Mouse (Mus musculus): ENCODE results near the gene Krtap19-1. TPM values are rescaled to one million over a fixed set of nuclear protein-coding genes. Genes with fewer than 3 reads are reported as not detected.

Krtap19-1 gene
- polyA plus RNA-seq, 1 experiment, result not detected

DNA sequence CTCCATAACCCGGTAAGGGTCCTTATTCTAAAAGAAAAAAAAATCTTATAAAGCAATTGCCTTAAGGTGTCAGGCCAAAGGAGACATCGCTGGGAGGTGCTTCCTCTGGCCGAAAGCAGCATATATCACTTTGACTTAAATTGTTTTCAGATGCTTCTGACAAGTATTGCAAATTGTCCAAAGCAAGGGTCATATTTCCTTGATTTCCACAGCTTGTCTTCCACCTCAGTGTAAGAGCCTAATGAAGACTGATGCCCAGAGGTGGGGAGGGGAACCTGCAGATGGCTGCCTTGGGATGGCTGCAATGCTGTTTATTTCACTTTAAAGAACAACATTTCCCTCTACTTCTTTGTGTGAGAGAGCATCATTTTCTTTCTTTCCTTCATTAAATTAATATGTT lies 42.2 kb downstream of the Krtap19-1 start:
- Histone ChIP-seq H3K4me3 (ENCODE audit: insufficient read depth, low read length) (no peak overlapping the region), H3K4me1 (ENCODE audit: control insufficient read depth, insufficient read depth, low read length) (no peaks in the 10 kb centered on the region), H3K27ac (ENCODE audit: insufficient read depth, low read depth, low read length) (no peak overlapping the region)
- TF ChIP-seq CTCF (IDR thresholded peaks at IDR 0.05; ENCODE audit: low read depth, low read length), result no peak
- no peak for TF ChIP-seq POLR2A (IDR thresholded peaks at IDR 0.05; ENCODE audit: borderline replicate concordance, low read depth, low read length)

DNA sequence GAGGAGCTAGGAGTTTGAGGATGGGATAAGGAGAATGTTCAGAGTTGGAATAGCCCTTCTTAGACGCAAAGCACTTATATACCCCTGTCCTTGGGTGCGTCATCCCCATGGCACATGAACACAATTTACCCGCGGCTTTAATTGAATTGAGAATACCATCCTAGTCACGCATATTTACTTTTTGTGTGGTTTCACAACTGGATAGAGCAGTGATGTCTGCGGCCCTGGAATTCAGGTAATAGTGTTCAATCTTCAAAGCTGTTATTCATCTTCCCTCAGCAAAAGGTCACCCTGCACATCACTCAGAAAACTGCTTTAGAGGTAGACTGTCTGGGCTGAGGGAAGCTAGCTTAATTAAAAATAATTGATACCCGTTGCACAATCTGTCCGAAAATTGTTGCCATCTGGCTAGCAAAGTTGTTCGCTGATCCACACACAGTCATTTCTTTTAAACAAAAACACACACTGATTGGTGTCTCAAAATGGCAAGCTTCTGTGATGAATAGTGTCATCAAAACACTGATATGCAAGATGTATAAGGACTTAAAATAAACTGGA lies 43.0 kb downstream of the Krtap19-1 start, which contains the start of gene Krtap14:
TSS of gene Krtap14 (minus strand) at position 51 of the 558 bp plus-strand sequence.
- no peak within 1 kb of the TSS for H3K4me3 ChIP-seq (ENCODE audit: insufficient read depth, low read length)
- H3K4me1 ChIP-seq (ENCODE audit: control insufficient read depth, insufficient read depth, low read length), result no peaks in the 10 kb centered on the region
- no peak within 1 kb of the TSS for H3K27ac ChIP-seq (ENCODE audit: insufficient read depth, low read depth, low read length)
- no peak for TF ChIP-seq POLR2A (IDR thresholded peaks at IDR 0.05; ENCODE audit: borderline replicate concordance, low read depth, low read length)
- no peak for TF ChIP-seq CTCF (IDR thresholded peaks at IDR 0.05; ENCODE audit: low read depth, low read length)

- no peaks in the 10 kb centered on the region for H3K4me1 ChIP-seq (ENCODE audit: control insufficient read depth, insufficient read depth, low read length)
- H3K4me3 ChIP-seq (ENCODE audit: insufficient read depth, low read length), result no peak overlapping the region
- TF ChIP-seq CTCF (IDR thresholded peaks at IDR 0.05; ENCODE audit: low read depth, low read length) (no peak), POLR2A (IDR thresholded peaks at IDR 0.05; ENCODE audit: borderline replicate concordance, low read depth, low read length) (no peak)
- H3K27ac ChIP-seq (ENCODE audit: insufficient read depth, low read depth, low read length), result no peak overlapping the region
Measured at GRCm38 (mm10) chr16:88823736-88824135, 45.5 kb downstream of the Krtap19-1 start.

DNA sequence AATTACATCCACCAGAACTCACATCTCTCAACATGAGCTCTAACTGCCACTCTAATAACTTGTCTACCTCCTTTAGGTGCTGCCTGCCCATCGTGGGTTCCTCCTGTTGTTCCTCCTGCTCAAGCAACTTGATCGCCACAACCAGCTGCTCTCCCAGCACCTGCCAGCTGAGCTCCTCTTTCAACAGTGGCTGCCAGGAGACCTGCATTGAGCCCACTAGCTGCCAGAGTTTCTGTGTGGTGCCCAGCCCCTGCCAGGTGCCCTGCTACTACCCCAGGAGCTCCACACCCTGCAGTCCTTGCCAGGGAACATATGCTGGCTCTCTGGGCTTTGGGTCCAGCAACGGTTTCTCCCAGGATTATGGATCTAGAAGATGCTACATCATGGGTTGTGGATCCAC lies 49.1 kb downstream of the Krtap19-1 start, which contains the start of gene Krtap15:
TSS of gene Krtap15 (plus strand) at position 150 of the 400 bp plus-strand sequence.
- no peak for TF ChIP-seq POLR2A (IDR thresholded peaks at IDR 0.05; ENCODE audit: borderline replicate concordance, low read depth, low read length)
- no peak for TF ChIP-seq CTCF (IDR thresholded peaks at IDR 0.05; ENCODE audit: low read depth, low read length)
- H3K4me3 ChIP-seq (ENCODE audit: insufficient read depth, low read length), result no peak within 1 kb of the TSS
- H3K27ac ChIP-seq (ENCODE audit: insufficient read depth, low read depth, low read length), result no peak within 1 kb of the TSS
- H3K4me1 ChIP-seq (ENCODE audit: control insufficient read depth, insufficient read depth, low read length), result no peaks in the 10 kb centered on the region

Other genes with a start within 250 kb of the Krtap19-1 start
- gene 2310079G19Rik, start 241.7 kb downstream of the Krtap19-1 start, polyA plus RNA-seq (2012; ENCODE audit: insufficient read depth, insufficient read length, missing spikeins), result not detected in 2 replicates
- gene Krtap26-1, start 221.6 kb downstream of the Krtap19-1 start, polyA plus RNA-seq (2012; ENCODE audit: insufficient read depth, insufficient read length, missing spikeins), result not detected in 2 replicates
- gene Krtap27-1, start 197.7 kb downstream of the Krtap19-1 start, polyA plus RNA-seq (2012; ENCODE audit: insufficient read depth, insufficient read length, missing spikeins), result not detected in 2 replicates
- gene 2310061N02Rik, start 161.4 kb downstream of the Krtap19-1 start, polyA plus RNA-seq (2012; ENCODE audit: insufficient read depth, insufficient read length, missing spikeins), result not detected in 2 replicates
- not detected in 2 replicates for gene Krtap13-1, start 140.5 kb downstream of the Krtap19-1 start, polyA plus RNA-seq (2012; ENCODE audit: insufficient read depth, insufficient read length, missing spikeins)
- not detected in 2 replicates for gene Krtap13, start 117.8 kb downstream of the Krtap19-1 start, polyA plus RNA-seq (2012; ENCODE audit: insufficient read depth, insufficient read length, missing spikeins)
- gene 2310034C09Rik, start 110.6 kb downstream of the Krtap19-1 start, polyA plus RNA-seq (2012; ENCODE audit: insufficient read depth, insufficient read length, missing spikeins), result not detected in 2 replicates
- gene 2310057N15Rik, start 95.2 kb downstream of the Krtap19-1 start, polyA plus RNA-seq (2012; ENCODE audit: insufficient read depth, insufficient read length, missing spikeins), result not detected in 2 replicates
- not detected in 2 replicates for gene Gm5965, start 91.5 kb downstream of the Krtap19-1 start, polyA plus RNA-seq (2012; ENCODE audit: insufficient read depth, insufficient read length, missing spikeins)
- not detected in 2 replicates for gene Gm20741, start 57.2 kb downstream of the Krtap19-1 start, polyA plus RNA-seq (2012; ENCODE audit: insufficient read depth, insufficient read length, missing spikeins)
- gene Krtap15, start 49.2 kb downstream of the Krtap19-1 start, polyA plus RNA-seq (2012; ENCODE audit: insufficient read depth, insufficient read length, missing spikeins), result not detected in 2 replicates
- gene Krtap14, start 43.3 kb downstream of the Krtap19-1 start, polyA plus RNA-seq (2012; ENCODE audit: insufficient read depth, insufficient read length, missing spikeins), result not detected in 2 replicates
- gene Krtap19-2, start 4.9 kb upstream of the Krtap19-1 start, polyA plus RNA-seq (2012; ENCODE audit: insufficient read depth, insufficient read length, missing spikeins), result not detected in 2 replicates
- gene Krtap19-3, start 8.6 kb upstream of the Krtap19-1 start, polyA plus RNA-seq (2012; ENCODE audit: insufficient read depth, insufficient read length, missing spikeins), result not detected in 2 replicates
- gene Krtap19-4, start 15.7 kb upstream of the Krtap19-1 start, polyA plus RNA-seq (2012; ENCODE audit: insufficient read depth, insufficient read length, missing spikeins), result not detected in 2 replicates
- not detected in 2 replicates for gene Krtap19-5, start 27.0 kb upstream of the Krtap19-1 start, polyA plus RNA-seq (2012; ENCODE audit: insufficient read depth, insufficient read length, missing spikeins)
- gene Krtap19-9b, start 62.9 kb upstream of the Krtap19-1 start, polyA plus RNA-seq (2012; ENCODE audit: insufficient read depth, insufficient read length, missing spikeins), result not detected in 2 replicates
- gene Krtap16-3, start 93.5 kb upstream of the Krtap19-1 start, polyA plus RNA-seq (2012; ENCODE audit: insufficient read depth, insufficient read length, missing spikeins), result not detected in 2 replicates
- not detected in 2 replicates for gene Krtap22-2, start 141.3 kb upstream of the Krtap19-1 start, polyA plus RNA-seq (2012; ENCODE audit: insufficient read depth, insufficient read length, missing spikeins)
- not detected in 2 replicates for gene Gm10229, start 145.9 kb upstream of the Krtap19-1 start, polyA plus RNA-seq (2012; ENCODE audit: insufficient read depth, insufficient read length, missing spikeins)
- not detected in 2 replicates for gene Krtap6-1, start 162.3 kb upstream of the Krtap19-1 start, polyA plus RNA-seq (2012; ENCODE audit: insufficient read depth, insufficient read length, missing spikeins)
- gene Gm10228, start 172.1 kb upstream of the Krtap19-1 start, polyA plus RNA-seq (2012; ENCODE audit: insufficient read depth, insufficient read length, missing spikeins), result not detected in 2 replicates
- gene Krtap6-5, start 178.5 kb upstream of the Krtap19-1 start, polyA plus RNA-seq (2012; ENCODE audit: insufficient read depth, insufficient read length, missing spikeins), result not detected in 2 replicates
- not detected in 2 replicates for gene 1110025L11Rik, start 194.6 kb upstream of the Krtap19-1 start, polyA plus RNA-seq (2012; ENCODE audit: insufficient read depth, insufficient read length, missing spikeins)
- gene Krtap6-3, start 214.6 kb upstream of the Krtap19-1 start, polyA plus RNA-seq (2012; ENCODE audit: insufficient read depth, insufficient read length, missing spikeins), result not detected in 2 replicates